ENCODE assay signal across 9 mouse cellular contexts in genomic region chr4:140665760-140666159, GRCm38 (mm10). TPM values are rescaled to one million over a fixed set of nuclear protein-coding genes. Genes with fewer than 3 reads are reported as not detected.
A peak's percentile ranks its signal among the peaks of the same experiment; 100 is the strongest.
DNase-seq lines count a peak whose midpoint lies in the region; ATAC-seq and TF ChIP-seq lines count a peak whose summit lies in the region.
"Had no signal": no experiment of that assay in that cellular context is flagged by ENCODE, and none has a peak within 500 bp of the region (broad histone marks: within the 10 kb centered on the region; RNA-seq: fewer than 3 reads in every experiment).

Arhgef10l (minus strand) TSS chr4:140666012.

- no peaks in the 10 kb centered on the region for H3K9me3 ChIP-seq in forebrain, postnatal 0 days (ENCODE audit: low read length)
- no peaks in the 10 kb centered on the region for H3K9me3 ChIP-seq in intestine, embryonic 14.5 days (ENCODE audit: control insufficient read depth, low read length)
- no peaks in the 10 kb centered on the region for H3K9me3 ChIP-seq in limb, embryonic 11.5 days (ENCODE audit: control insufficient read depth, low read length)
- no peaks in the 10 kb centered on the region for H3K9me3 ChIP-seq in neural tube, embryonic 13.5 days
- H3K9me3 ChIP-seq: liver, embryonic 15.5 days had no signal

- WGBS in forebrain, postnatal 0 days, result 83% methylated on average over 11 of the region's 11 CpGs
- WGBS in intestine, embryonic 14.5 days, result 61% methylated on average over 11 of the region's 11 CpGs
- 74% methylated on average over 11 of the region's 11 CpGs for WGBS in limb, embryonic 11.5 days
- 79% methylated on average over 11 of the region's 11 CpGs for WGBS in neural tube, embryonic 13.5 days

- no peak for TF ChIP-seq CTCF in forebrain, postnatal 0 days (IDR thresholded peaks at IDR 0.05; ENCODE audit: low read depth)

- H3K36me3 ChIP-seq in forebrain, postnatal 0 days (ENCODE audit: insufficient read depth), result no peaks in the 10 kb centered on the region
- no peaks in the 10 kb centered on the region for H3K36me3 ChIP-seq in intestine, embryonic 14.5 days (ENCODE audit: control insufficient read depth, insufficient read depth, low read length)
- no peaks in the 10 kb centered on the region for H3K36me3 ChIP-seq in limb, embryonic 11.5 days (ENCODE audit: control insufficient read depth, insufficient read depth, low read length)
- no peaks in the 10 kb centered on the region for H3K36me3 ChIP-seq in neural tube, embryonic 13.5 days
- H3K36me3 ChIP-seq: liver, embryonic 15.5 days had no signal

- no peaks in the 10 kb centered on the region for H3K27me3 ChIP-seq in forebrain, postnatal 0 days (ENCODE audit: insufficient read depth, low read length)
- no peaks in the 10 kb centered on the region for H3K27me3 ChIP-seq in intestine, embryonic 14.5 days (replicated peaks; ENCODE audit: control insufficient read depth, insufficient read depth, low read length)
- no peaks in the 10 kb centered on the region for H3K27me3 ChIP-seq in limb, embryonic 11.5 days (ENCODE audit: control insufficient read depth, insufficient read depth, low read length)
- H3K27me3 ChIP-seq in neural tube, embryonic 13.5 days, result no peaks in the 10 kb centered on the region

- H3K9ac ChIP-seq in forebrain, postnatal 0 days, result no peak within 1 kb of the TSS
- no peak within 1 kb of the TSS for H3K9ac ChIP-seq in intestine, embryonic 14.5 days (ENCODE audit: low read length)
- no peak within 1 kb of the TSS for H3K9ac ChIP-seq in limb, embryonic 11.5 days (ENCODE audit: low read length)
- H3K9ac ChIP-seq in neural tube, embryonic 13.5 days, result no peak within 1 kb of the TSS
- H3K9ac ChIP-seq: liver, embryonic 15.5 days had no signal

- no peak for DNase-seq in cerebellum, adult 9-10 months
- peak; percentile 77 to 82 for DNase-seq in adrenal gland, postnatal 36 days
- DNase-seq in forebrain, postnatal 0 days, result no peak
- peak; percentile 84 for DNase-seq in intestine, embryonic 14.5 days (ENCODE audit: low spot score)
- peak; percentile 43 for DNase-seq in limb, embryonic 11.5 days (ENCODE audit: low spot score)

- peak; percentile 31; the same call in 1 of the 2 replicates for ATAC-seq in cerebellum, adult (ENCODE audit: insufficient number of reproducible peaks, low FRiP score, low TSS enrichment)
- no peak for ATAC-seq in forebrain, postnatal 0 days
- ATAC-seq in intestine, embryonic 14.5 days (replicated peaks; ENCODE audit: low FRiP score, low TSS enrichment, low read depth), result peak; percentile 75
- ATAC-seq in limb, embryonic 11.5 days (ENCODE audit: insufficient number of reproducible peaks, low FRiP score, low TSS enrichment, low read depth), result no peak
- ATAC-seq in neural tube, embryonic 13.5 days (ENCODE audit: low read depth), result no peak
- no peak for ATAC-seq in megakaryocyte progenitor cell, adult 5-6 weeks (replicated peaks; ENCODE audit: poor library complexity)

- no peak within 1 kb of the TSS for H3K27ac ChIP-seq in forebrain, postnatal 0 days (ENCODE audit: low read depth, low read length)
- H3K27ac ChIP-seq in intestine, embryonic 14.5 days (ENCODE audit: low read depth), result no peak within 1 kb of the TSS
- H3K27ac ChIP-seq in limb, embryonic 11.5 days (replicated peaks; ENCODE audit: low read depth, low read length), result no peak within 1 kb of the TSS
- H3K27ac ChIP-seq in neural tube, embryonic 13.5 days (replicated peaks), result no peak within 1 kb of the TSS
- H3K27ac ChIP-seq: liver, embryonic 15.5 days had no signal

- no peak within 1 kb of the TSS for H3K4me2 ChIP-seq in forebrain, postnatal 0 days (ENCODE audit: low read depth)
- H3K4me2 ChIP-seq in intestine, embryonic 14.5 days (ENCODE audit: low read length), result no peak within 1 kb of the TSS
- no peak within 1 kb of the TSS for H3K4me2 ChIP-seq in limb, embryonic 11.5 days (ENCODE audit: low read depth, severe bottlenecking)
- H3K4me2 ChIP-seq in neural tube, embryonic 13.5 days, result no peak within 1 kb of the TSS
- H3K4me2 ChIP-seq: liver, embryonic 15.5 days had no signal

- no peak within 1 kb of the TSS for H3K4me3 ChIP-seq in forebrain, postnatal 0 days (ENCODE audit: low read depth, low read length)
- no peak within 1 kb of the TSS for H3K4me3 ChIP-seq in intestine, embryonic 14.5 days (ENCODE audit: low read depth, low read length)
- H3K4me3 ChIP-seq in limb, embryonic 11.5 days (ENCODE audit: low read depth, low read length), result no peak within 1 kb of the TSS
- no peak within 1 kb of the TSS for H3K4me3 ChIP-seq in neural tube, embryonic 13.5 days
- H3K4me3 ChIP-seq: liver, embryonic 15.5 days had no signal

- H3K4me1 ChIP-seq in forebrain, postnatal 0 days (ENCODE audit: insufficient read depth), result no peaks in the 10 kb centered on the region
- peaks cover 10% of the 10 kb centered on the region; the same call in 1 of the 2 replicates for H3K4me1 ChIP-seq in intestine, embryonic 14.5 days (replicated peaks; ENCODE audit: control insufficient read depth, insufficient read depth, low read length)
- peaks cover 8% of the 10 kb centered on the region; the same call in 1 of the 2 replicates for H3K4me1 ChIP-seq in limb, embryonic 11.5 days (ENCODE audit: control insufficient read depth, insufficient read depth, low read length)
- H3K4me1 ChIP-seq in neural tube, embryonic 13.5 days (replicated peaks), result peaks cover 21% of the 10 kb centered on the region

RNA-seq across cellular contexts. Expression of gene Arhgef10l, which starts in this region (rescaled TPM):
- 10 to 100 TPM; 11.9 to 17.7 TPM for total RNA-seq in adrenal gland, postnatal 36 days (2021)
- 52.5 and 59.0 TPM in 2 replicates for total RNA-seq in forebrain, postnatal 0 days (2014; rRNA removed)
- 13.8 and 16.5 TPM in 2 replicates for polyA plus RNA-seq in forebrain, postnatal 0 days (2015; fragmentation: Nextera tagmentation; extraction: Ambion mirVana)
- polyA plus RNA-seq in intestine, embryonic 14.5 days (2014; fragmentation: Nextera tagmentation; extraction: Ambion mirVana), result 15.2 and 16.3 TPM in 2 replicates
- 11.8 and 12.8 TPM in 2 replicates for polyA plus RNA-seq in limb, embryonic 11.5 days (2014; fragmentation: Nextera tagmentation; extraction: Ambion mirVana)
- polyA plus RNA-seq in neural tube, embryonic 13.5 days (2015; fragmentation: Nextera tagmentation; extraction: Ambion mirVana), result 28.6 and 28.8 TPM in 2 replicates
- 1.1 and 3.8 TPM in 2 replicates for total RNA-seq in megakaryocyte progenitor cell, adult 5-6 weeks (2015)
- total RNA-seq in megakaryocyte progenitor cell, adult 5-6 weeks (2017), result 2.6 and 8.5 TPM in 2 replicates

Comparison
In these comparisons a context has a peak if more than half of its experiments do, and no peak if none do; other contexts are left out.
1. ATAC-seq: peak in cerebellum, adult (single experiment) and intestine, embryonic 14.5 days (single experiment); none in forebrain, postnatal 0 days (single experiment), limb, embryonic 11.5 days (single experiment), neural tube, embryonic 13.5 days (single experiment) and megakaryocyte progenitor cell, adult 5-6 weeks (single experiment).
2. DNase-seq: peak in adrenal gland, postnatal 36 days (2 of 2), intestine, embryonic 14.5 days (single experiment) and limb, embryonic 11.5 days (single experiment); none in cerebellum, adult 9-10 months (single experiment) and forebrain, postnatal 0 days (single experiment).